Mouse (Mus musculus): Measurements from ENCODE around the gene Wipf3. TPM values are rescaled to one million over a fixed set of nuclear protein-coding genes. Genes with fewer than 3 reads are reported as not detected.

The Wipf3 gene
- polyA plus RNA-seq, 1 experiment from 2014 or later: 2.5 TPM

- Histone ChIP-seq H3K9me3 (replicated peaks) (no peaks in the 10 kb centered on the region), H3K4me1 (peaks cover 18% of the 10 kb centered on the region), H3K27ac (peak overlapping the region; percentile 54; the same call in 1 of the 2 replicates), H3K9ac (no peak overlapping the region), H3K4me2 (peak overlapping the region; percentile 64), H3K36me3 (no peaks in the 10 kb centered on the region), H3K27me3 (peaks cover 12% of the 10 kb centered on the region; the same call in 1 of the 2 replicates), H3K4me3 (replicated peaks) (peak overlapping the region; percentile 34)
- ATAC-seq (replicated peaks; ENCODE audit: low FRiP score): peak; percentile 79
- 14% methylated on average over 11 of the region's 12 CpGs for WGBS
These were observed 55.6 kb downstream of the Wipf3 start for GRCm38 (mm10) chr6:54485000-54485399.

- ATAC-seq (replicated peaks; ENCODE audit: low FRiP score): peak; percentile 63
- 3% methylated on average over 17 of the region's 25 CpGs for WGBS
These were observed 56.1 kb downstream of the Wipf3 start for GRCm38 (mm10) chr6:54485435-54485901.

GRCm38 (mm10) chr6:54485973-54486569 is 56.7 kb downstream of the Wipf3 start:
- Histone ChIP-seq H3K27ac (no peak overlapping the region), H3K36me3 (no peaks in the 10 kb centered on the region), H3K9ac (0 out of 2 replicates have a peak overlapping the region, but pooled peaks have one; percentile 17), H3K4me2 (peak overlapping the region; percentile 64), H3K4me3 (replicated peaks) (peak overlapping the region; percentile 34), H3K9me3 (replicated peaks) (no peaks in the 10 kb centered on the region), H3K4me1 (peaks cover 18% of the 10 kb centered on the region), H3K27me3 (peaks cover 12% of the 10 kb centered on the region; the same call in 1 of the 2 replicates)
- whole genome bisulfite sequencing: 31% methylated on average over 6 of the region's 6 CpGs
- ATAC-seq (replicated peaks; ENCODE audit: low FRiP score): no peak

More at GRCm38 (mm10) chr6:54485435-54485901, 56.1 kb downstream of the Wipf3 start:
- peaks cover 12% of the 10 kb centered on the region; the same call in 1 of the 2 replicates for H3K27me3 ChIP-seq
- peak overlapping the region; percentile 54; the same call in 1 of the 2 replicates for H3K27ac ChIP-seq
- 0 out of 2 replicates have a peak overlapping the region, but pooled peaks have one; percentile 17 for H3K9ac ChIP-seq
- H3K4me3 ChIP-seq (replicated peaks): peak overlapping the region; percentile 34
- no peaks in the 10 kb centered on the region for H3K36me3 ChIP-seq
- no peaks in the 10 kb centered on the region for H3K9me3 ChIP-seq (replicated peaks)
- H3K4me2 ChIP-seq: peak overlapping the region; percentile 64
- peaks cover 18% of the 10 kb centered on the region for H3K4me1 ChIP-seq

- Histone ChIP-seq H3K36me3 (no peaks in the 10 kb centered on the region), H3K9me3 (replicated peaks) (no peaks in the 10 kb centered on the region), H3K9ac (no peak overlapping the region), H3K4me1 (no peaks in the 10 kb centered on the region), H3K4me3 (replicated peaks) (no peak overlapping the region), H3K27me3 (peaks cover 5% of the 10 kb centered on the region; the same call in 1 of the 2 replicates), H3K4me2 (no peak overlapping the region), H3K27ac (no peak overlapping the region)
- 57% methylated on average over 7 of the region's 7 CpGs for WGBS
- ATAC-seq (replicated peaks; ENCODE audit: low FRiP score): no peak
These were observed 61.7 kb downstream of the Wipf3 start for GRCm38 (mm10) chr6:54491074-54491473.

- H3K27me3 ChIP-seq: no peaks in the 10 kb centered on the region
- ATAC-seq (replicated peaks; ENCODE audit: low FRiP score): no peak
These were observed 64.7 kb downstream of the Wipf3 start for GRCm38 (mm10) chr6:54494097-54494496.

GRCm38 (mm10) chr6:54494612-54495398 is 65.4 kb downstream of the Wipf3 start:
- H3K9me3 ChIP-seq (replicated peaks): no peaks in the 10 kb centered on the region
- ATAC-seq (replicated peaks; ENCODE audit: low FRiP score): no peak
- no peak overlapping the region for H3K4me2 ChIP-seq
- H3K36me3 ChIP-seq: no peaks in the 10 kb centered on the region
- 78% methylated on average over 11 of the region's 11 CpGs for WGBS
- no peak overlapping the region for H3K27ac ChIP-seq
- H3K4me1 ChIP-seq: no peaks in the 10 kb centered on the region
- H3K27me3 ChIP-seq: no peaks in the 10 kb centered on the region
- H3K9ac ChIP-seq: no peak overlapping the region
- no peak overlapping the region for H3K4me3 ChIP-seq (replicated peaks)

More at GRCm38 (mm10) chr6:54494097-54494496, 64.7 kb downstream of the Wipf3 start:
- H3K27ac ChIP-seq: no peak overlapping the region
- H3K36me3 ChIP-seq: no peaks in the 10 kb centered on the region
- H3K4me1 ChIP-seq: no peaks in the 10 kb centered on the region
- H3K4me2 ChIP-seq: no peak overlapping the region
- no peak overlapping the region for H3K9ac ChIP-seq
- no peak overlapping the region for H3K4me3 ChIP-seq (replicated peaks)
- no peaks in the 10 kb centered on the region for H3K9me3 ChIP-seq (replicated peaks)

GRCm38 (mm10) chr6:54496214-54496613 is 66.8 kb downstream of the Wipf3 start:
- H3K4me3 ChIP-seq (replicated peaks): no peak overlapping the region
- H3K27ac ChIP-seq: no peak overlapping the region
- no peak for ATAC-seq (replicated peaks; ENCODE audit: low FRiP score)
- H3K4me2 ChIP-seq: no peak overlapping the region
- no peaks in the 10 kb centered on the region for H3K27me3 ChIP-seq
- 84% methylated on average over 7 of the region's 7 CpGs for WGBS
- no peaks in the 10 kb centered on the region for H3K36me3 ChIP-seq
- no peak overlapping the region for H3K9ac ChIP-seq
- no peaks in the 10 kb centered on the region for H3K4me1 ChIP-seq
- H3K9me3 ChIP-seq (replicated peaks): no peaks in the 10 kb centered on the region

GRCm38 (mm10) chr6:54502661-54503115 is 73.3 kb downstream of the Wipf3 start:
- Histone ChIP-seq H3K4me1 (peaks cover 4% of the 10 kb centered on the region), H3K27ac (no peak overlapping the region), H3K27me3 (no peaks in the 10 kb centered on the region), H3K4me2 (no peak overlapping the region), H3K9me3 (replicated peaks) (no peaks in the 10 kb centered on the region), H3K4me3 (replicated peaks) (no peak overlapping the region), H3K9ac (no peak overlapping the region), H3K36me3 (no peaks in the 10 kb centered on the region)
- WGBS: 70% methylated on average over 6 of the region's 6 CpGs
- ATAC-seq (replicated peaks; ENCODE audit: low FRiP score): no peak

- H3K9me3 ChIP-seq (replicated peaks): no peaks in the 10 kb centered on the region
- H3K36me3 ChIP-seq: no peaks in the 10 kb centered on the region
- H3K4me1 ChIP-seq: peaks cover 17% of the 10 kb centered on the region
- H3K27ac ChIP-seq: no peak overlapping the region
- 71% methylated on average over 11 of the region's 11 CpGs for WGBS
- no peak for ATAC-seq (replicated peaks; ENCODE audit: low FRiP score)
- no peak overlapping the region for H3K4me3 ChIP-seq (replicated peaks)
- H3K4me2 ChIP-seq: no peak overlapping the region
- no peaks in the 10 kb centered on the region for H3K27me3 ChIP-seq
- no peak overlapping the region for H3K9ac ChIP-seq
These were observed 76.9 kb downstream of the Wipf3 start for GRCm38 (mm10) chr6:54506318-54506717.

- no peak overlapping the region for H3K4me3 ChIP-seq (replicated peaks)
- no peak overlapping the region for H3K9ac ChIP-seq
- no peaks in the 10 kb centered on the region for H3K27me3 ChIP-seq
- no peak overlapping the region for H3K4me2 ChIP-seq
- WGBS: 39% methylated on average over 8 of the region's 8 CpGs
- 0 out of 2 replicates have a peak, but pooled peaks have one; percentile 59 for ATAC-seq (replicated peaks; ENCODE audit: low FRiP score)
- peaks cover 17% of the 10 kb centered on the region for H3K4me1 ChIP-seq
- H3K9me3 ChIP-seq (replicated peaks): no peaks in the 10 kb centered on the region
- H3K27ac ChIP-seq: no peak overlapping the region
- no peaks in the 10 kb centered on the region for H3K36me3 ChIP-seq
These were observed 77.6 kb downstream of the Wipf3 start for GRCm38 (mm10) chr6:54507002-54507401.

GRCm38 (mm10) chr6:54507808-54508207 is 78.4 kb downstream of the Wipf3 start:
- ATAC-seq (replicated peaks; ENCODE audit: low FRiP score): peak; percentile 62
- WGBS: 49% methylated on average over 5 of the region's 5 CpGs
- Histone ChIP-seq H3K4me3 (replicated peaks) (no peak overlapping the region), H3K36me3 (no peaks in the 10 kb centered on the region), H3K9me3 (replicated peaks) (no peaks in the 10 kb centered on the region), H3K9ac (no peak overlapping the region), H3K27me3 (no peaks in the 10 kb centered on the region), H3K4me2 (no peak overlapping the region), H3K4me1 (peaks cover 17% of the 10 kb centered on the region), H3K27ac (peak overlapping the region; percentile 23; the same call in 1 of the 2 replicates)

GRCm38 (mm10) chr6:54508256-54508793 is 78.9 kb downstream of the Wipf3 start:
- H3K9me3 ChIP-seq (replicated peaks): no peaks in the 10 kb centered on the region
- H3K9ac ChIP-seq: no peak overlapping the region
- WGBS: 42% methylated on average over 6 of the region's 6 CpGs
- H3K4me2 ChIP-seq: no peak overlapping the region
- H3K4me1 ChIP-seq: peaks cover 17% of the 10 kb centered on the region
- peak overlapping the region; percentile 23; the same call in 1 of the 2 replicates for H3K27ac ChIP-seq
- ATAC-seq (replicated peaks; ENCODE audit: low FRiP score): peak; percentile 50
- no peaks in the 10 kb centered on the region for H3K36me3 ChIP-seq
- H3K27me3 ChIP-seq: no peaks in the 10 kb centered on the region
- H3K4me3 ChIP-seq (replicated peaks): no peak overlapping the region

Data from kidney, embryonic 15.5 days (tissue).